In the genomic region with DNA sequence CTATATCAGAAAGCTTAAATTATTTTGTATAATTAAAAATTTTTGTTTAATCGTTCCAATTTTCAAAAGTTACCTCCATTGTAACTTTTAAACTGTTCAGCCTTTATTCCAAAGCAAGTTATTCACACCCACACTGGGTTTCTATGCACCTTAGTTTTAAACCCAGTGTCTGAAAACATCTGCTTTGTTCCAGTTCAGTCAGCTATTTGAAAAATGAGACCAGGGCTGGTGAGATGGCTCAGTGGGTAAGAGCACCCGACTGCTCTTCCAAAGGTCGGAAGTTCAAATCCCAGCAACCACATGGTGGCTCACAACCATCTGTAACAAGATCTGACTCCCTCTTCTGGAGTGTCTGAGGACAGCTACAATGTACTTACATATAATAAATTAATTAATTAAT, we compare ENCODE assay signal across 3 mouse cellular contexts. TPM values are rescaled to one million over a fixed set of nuclear protein-coding genes. Genes with fewer than 3 reads are reported as not detected.
"Had no signal": no experiment of that assay in that cellular context is flagged by ENCODE, and none has a peak within 500 bp of the region (broad histone marks: within the 10 kb centered on the region; RNA-seq: fewer than 3 reads in every experiment).

No protein-coding gene starts in this region.

RNA-seq across cellular contexts. Expression of gene Ptges3l, which starts 12.9 kb away (rescaled TPM):
- total RNA-seq: megakaryocyte-erythroid progenitor cell, adult 5-6 weeks; monocyte, adult 5-6 weeks had no signal

RNA-seq across cellular contexts. Expression of gene Gm27029, which starts 13.4 kb away (rescaled TPM):
- polyA plus RNA-seq: macrophage had no signal
